Mouse (Mus musculus): ENCODE results near the gene Spata19. TPM values are rescaled to one million over a fixed set of nuclear protein-coding genes. Genes with fewer than 3 reads are reported as not detected.

Gene Spata19
- total RNA-seq (2022), result not detected

- DNase-seq (ENCODE audit: low spot score), result no peak
Observed at GRCm38 (mm10) chr9:27396500-27396899, at the start of gene Spata19. TSS of gene Spata19 (plus strand) at chr9:27396800.

- no peak for DNase-seq (ENCODE audit: low spot score)
Observed at GRCm38 (mm10) chr9:27353082-27353481, 43.5 kb upstream of the Spata19 start.

- no peak for DNase-seq (ENCODE audit: low spot score)
Observed at GRCm38 (mm10) chr9:27357893-27358292, 38.7 kb upstream of the Spata19 start.

GRCm38 (mm10) chr9:27367231-27367630 lies 29.4 kb upstream of the Spata19 start:
- DNase-seq (ENCODE audit: low spot score), result no peak

GRCm38 (mm10) chr9:27369108-27369507 lies 27.5 kb upstream of the Spata19 start:
- DNase-seq (ENCODE audit: low spot score), result no peak

GRCm38 (mm10) chr9:27375746-27376145 lies 20.9 kb upstream of the Spata19 start:
- DNase-seq (ENCODE audit: low spot score), result no peak

- DNase-seq (ENCODE audit: low spot score), result no peak
Observed at GRCm38 (mm10) chr9:27386951-27387350, 9.6 kb upstream of the Spata19 start.

- DNase-seq (ENCODE audit: low spot score), result no peak
Observed at GRCm38 (mm10) chr9:27401169-27401568, 4.6 kb downstream of the Spata19 start.

- peak; percentile 13 for DNase-seq (ENCODE audit: low spot score)
Observed at GRCm38 (mm10) chr9:27409733-27410132, 13.1 kb downstream of the Spata19 start.

GRCm38 (mm10) chr9:27414058-27414460 lies 17.5 kb downstream of the Spata19 start:
- no peak for DNase-seq (ENCODE audit: low spot score)

GRCm38 (mm10) chr9:27424511-27424910 lies 27.9 kb downstream of the Spata19 start:
- DNase-seq (ENCODE audit: low spot score), result no peak

- DNase-seq (ENCODE audit: low spot score), result no peak
Observed at GRCm38 (mm10) chr9:27428552-27428951, 32.0 kb downstream of the Spata19 start.

- no peak for DNase-seq (ENCODE audit: low spot score)
Observed at GRCm38 (mm10) chr9:27433301-27433700, 36.7 kb downstream of the Spata19 start.

- no peak for DNase-seq (ENCODE audit: low spot score)
Observed at GRCm38 (mm10) chr9:27435936-27436335, 39.3 kb downstream of the Spata19 start.

GRCm38 (mm10) chr9:27437391-27438061 lies 40.9 kb downstream of the Spata19 start:
- peak; percentile 6 for DNase-seq (ENCODE audit: low spot score)

GRCm38 (mm10) chr9:27449780-27450422 lies 53.3 kb downstream of the Spata19 start:
- DNase-seq (ENCODE audit: low spot score), result no peak

Other genes with a start within 250 kb of the Spata19 start
- 10 to 100 TPM; 13.0 to 21.8 (median 14.9) TPM for gene Jam3, start 241.4 kb upstream of the Spata19 start, total RNA-seq (2022)
- gene Igsf9b, start 97.6 kb upstream of the Spata19 start, total RNA-seq (2022), result 1 to 10 TPM; 3.7 to 4.9 (median 4.4) TPM